Comparison of ENCODE assay signal across 9 mouse cellular contexts in the genomic region with DNA sequence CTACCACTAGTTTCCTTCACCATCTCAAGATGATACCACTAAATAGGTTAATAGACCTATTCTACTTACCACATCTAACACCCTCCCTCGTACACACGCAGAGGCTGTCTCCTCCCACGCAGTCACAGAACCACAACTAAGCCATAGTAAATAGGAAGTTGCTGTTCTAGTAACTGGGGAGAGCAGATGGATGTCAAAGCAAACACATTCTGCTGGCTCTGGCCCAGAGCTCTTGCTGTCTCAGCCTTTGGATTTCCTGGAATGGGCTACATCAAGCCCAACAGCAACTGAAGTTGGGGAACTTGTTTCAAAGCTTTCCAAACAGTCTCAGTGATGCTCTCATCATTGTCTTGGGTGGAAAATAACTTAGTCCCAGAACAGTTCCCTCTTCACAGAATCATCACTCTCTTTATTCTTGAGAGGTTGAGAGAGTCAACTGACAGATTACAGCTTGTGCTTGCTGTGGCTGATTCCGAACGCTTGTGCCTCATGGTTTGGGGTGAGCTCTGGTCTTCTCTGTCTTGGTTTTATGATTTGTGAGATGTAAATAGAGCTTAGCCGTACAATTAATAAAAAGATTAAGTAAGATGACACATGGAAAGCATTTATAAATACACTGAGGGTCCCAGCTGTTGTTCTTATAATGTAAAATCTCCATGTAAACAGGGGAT.
A peak's percentile ranks its signal among the peaks of the same experiment; 100 is the strongest.
DNase-seq lines count a peak whose midpoint lies in the region; ATAC-seq and TF ChIP-seq lines count a peak whose summit lies in the region.
"Had no signal": no experiment of that assay in that cellular context is flagged by ENCODE, and none has a peak within 500 bp of the region (broad histone marks: within the 10 kb centered on the region; RNA-seq: fewer than 3 reads in every experiment).

No protein-coding gene starts in this region.

- TF ChIP-seq CTCF in lung, embryonic 14.5 days (IDR thresholded peaks at IDR 0.05; ENCODE audit: low read depth) = no peak

- H3K9me3 ChIP-seq in lung, embryonic 14.5 days (ENCODE audit: low read depth, low read length) = no peaks in the 10 kb centered on the region

- H3K9ac ChIP-seq in lung, embryonic 14.5 days = no peak overlapping the region

- no peaks in the 10 kb centered on the region for H3K27me3 ChIP-seq in lung, embryonic 14.5 days (ENCODE audit: insufficient read depth, low read length)

- DNase-seq in cerebellum, adult 8-10 months = no peak
- peak; percentile 7 to 22 for DNase-seq in spleen, postnatal 36 days (ENCODE audit: low spot score in 2 of 2)
- no peak for DNase-seq in spleen, postnatal 4 days (ENCODE audit: low spot score in 2 of 2)
- DNase-seq in lung, embryonic 14.5 days = peak; percentile 87
- peak; percentile 34 for DNase-seq in thymus, postnatal 14 days
- DNase-seq in testis, postnatal 14 days (ENCODE audit: low spot score) = no peak

- no peak overlapping the region for H3K4me2 ChIP-seq in lung, embryonic 14.5 days

- WGBS in lung, embryonic 14.5 days = 38% methylated on average over 6 of the region's 6 CpGs

- no peak overlapping the region for H3K4me3 ChIP-seq in lung, embryonic 14.5 days (ENCODE audit: low read depth, low read length)
- H3K4me3 ChIP-seq: left cerebral cortex, adult 2 months had no signal

- no peak overlapping the region for H3K27ac ChIP-seq in lung, embryonic 14.5 days (ENCODE audit: low read depth)
- H3K27ac ChIP-seq: left cerebral cortex, adult 2 months had no signal

- no peaks in the 10 kb centered on the region for H3K4me1 ChIP-seq in lung, embryonic 14.5 days (ENCODE audit: insufficient read depth)

- ATAC-seq in cerebellum, adult (ENCODE audit: insufficient number of reproducible peaks, low FRiP score, low TSS enrichment) = peak; percentile 78
- ATAC-seq in hematopoietic stem cell, adult 5-6 weeks (replicated peaks in 1 of 2; ENCODE audit: insufficient read depth in 1 of 2, low FRiP score in 2 of 2, low TSS enrichment in 1 of 2, low read depth in 1 of 2, poor library complexity in 2 of 2, severe bottlenecking in 2 of 2) = peak; percentile 86 to 88
- peak; percentile 80 for ATAC-seq in lung, embryonic 14.5 days (ENCODE audit: insufficient read depth)

- H3K36me3 ChIP-seq in lung, embryonic 14.5 days (ENCODE audit: insufficient read depth) = no peaks in the 10 kb centered on the region

Comparison
In these comparisons a context has a peak if more than half of its experiments do, and no peak if none do; other contexts are left out.
1. DNase-seq: peak in spleen, postnatal 36 days (2 of 2), lung, embryonic 14.5 days (single experiment) and thymus, postnatal 14 days (single experiment); none in cerebellum, adult 8-10 months (single experiment), spleen, postnatal 4 days (0 of 2) and testis, postnatal 14 days (single experiment).
2. Peak in every context shown above with its lines, with median percentiles within 50 percentile points of each other: ATAC-seq.